Mouse (Mus musculus) adrenal gland (tissue): ENCODE results near the gene Gm20509.
"Not testable (repeated sequence)": the region's sequence is repeated elsewhere in the genome, so short reads cannot be mapped to it uniquely, and the experiment has no call there.

Source experiments
- intact Hi-C: fragments of 180-260 bp; cut with DNase I; formaldehyde crosslinking; loops from one replicate; pipeline ENCODE4 v1.15.1; 2025

The Gm20509 gene

GRCm38 (mm10) chr9:73097898-73098297, 4.4 kb upstream of the Gm20509 start:
- intact Hi-C loops: no loop called here

- intact Hi-C loops: no loop called here
These were observed 734 bp upstream of the Gm20509 start, which contains the start of gene Khdc3 for GRCm38 (mm10) chr9:73101536-73101935. TSS of gene Khdc3 (plus strand) at chr9:73101836.

DNA sequence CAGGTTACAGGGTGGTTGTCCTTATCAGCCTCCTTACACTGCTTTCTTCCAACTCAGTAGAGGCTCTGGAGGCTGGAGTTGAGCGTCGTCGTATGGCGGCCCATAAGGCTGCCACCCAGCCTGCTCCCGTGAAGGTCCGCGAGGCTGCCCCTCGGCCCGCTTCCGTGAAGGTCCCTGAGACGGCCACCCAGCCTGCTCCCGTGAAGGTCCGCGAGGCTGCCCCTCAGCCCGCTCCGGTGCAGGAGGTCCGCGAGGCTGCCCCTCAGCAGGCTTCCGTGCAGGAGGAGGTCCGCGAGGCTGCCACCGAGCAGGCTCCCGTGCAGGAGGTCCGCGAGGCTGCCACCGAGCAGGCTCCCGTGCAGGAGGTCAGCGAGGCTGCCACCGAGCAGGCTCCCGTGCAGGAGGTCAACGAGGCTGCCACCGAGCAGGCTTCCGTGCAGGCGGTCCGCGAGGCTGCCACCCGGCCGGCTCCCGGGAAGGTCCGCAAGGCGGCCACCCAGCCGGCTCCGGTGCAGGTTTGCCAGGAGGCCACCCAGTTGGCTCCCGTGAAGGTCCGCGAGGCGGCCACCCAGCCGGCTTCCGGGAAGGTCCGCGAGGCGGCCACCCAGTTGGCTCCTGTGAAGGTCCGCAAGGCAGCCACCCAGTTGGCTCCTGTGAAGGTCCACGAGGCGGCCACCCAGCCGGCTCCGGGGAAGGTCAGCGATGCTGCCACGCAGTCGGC, 1.0 kb downstream of the Gm20509 start:
- intact Hi-C loops: no loop called here

DNA sequence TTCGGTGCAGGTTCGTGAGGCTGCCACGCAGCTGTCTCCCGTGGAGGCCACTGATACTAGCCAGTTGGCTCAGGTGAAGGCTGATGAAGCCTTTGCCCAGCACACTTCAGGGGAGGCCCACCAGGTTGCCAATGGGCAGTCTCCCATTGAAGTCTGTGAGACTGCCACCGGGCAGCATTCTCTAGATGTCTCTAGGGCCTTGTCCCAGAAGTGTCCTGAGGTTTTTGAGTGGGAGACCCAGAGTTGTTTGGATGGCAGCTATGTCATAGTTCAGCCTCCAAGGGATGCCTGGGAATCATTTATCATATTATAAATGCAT, 1.6 kb downstream of the Gm20509 start:
- intact Hi-C loops: no loop called here

DNA sequence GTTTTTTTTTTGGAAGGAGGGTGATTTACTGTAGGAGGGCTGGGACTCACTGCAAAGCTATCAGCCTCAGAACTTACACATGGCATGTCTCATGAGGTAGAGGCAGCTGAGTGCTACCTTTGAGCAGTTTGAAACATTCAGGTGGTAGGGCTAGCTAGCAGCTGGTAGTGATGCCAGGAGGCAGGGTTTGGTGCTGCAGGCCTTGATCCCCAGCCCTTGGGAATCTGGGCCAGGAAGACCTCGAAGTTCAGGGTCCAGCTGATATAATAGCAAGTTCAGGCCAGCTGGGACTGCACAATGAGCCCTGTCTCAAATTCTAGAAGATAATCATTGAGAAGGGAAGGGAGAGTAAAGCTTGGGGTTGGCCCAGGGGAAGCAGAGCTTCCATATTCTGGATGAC, 2.9 kb downstream of the Gm20509 start:
- intact Hi-C loops: no loop called here

GRCm38 (mm10) chr9:73105771-73106170, 3.5 kb downstream of the Gm20509 start:
- intact Hi-C loops: no loop called here

- intact Hi-C loops: no loop called here
These were observed 10.9 kb downstream of the Gm20509 start, which contains the start of gene Rsl24d1 for GRCm38 (mm10) chr9:73112919-73113906. TSS of gene Rsl24d1 (plus strand) at chr9:73113426.

DNA sequence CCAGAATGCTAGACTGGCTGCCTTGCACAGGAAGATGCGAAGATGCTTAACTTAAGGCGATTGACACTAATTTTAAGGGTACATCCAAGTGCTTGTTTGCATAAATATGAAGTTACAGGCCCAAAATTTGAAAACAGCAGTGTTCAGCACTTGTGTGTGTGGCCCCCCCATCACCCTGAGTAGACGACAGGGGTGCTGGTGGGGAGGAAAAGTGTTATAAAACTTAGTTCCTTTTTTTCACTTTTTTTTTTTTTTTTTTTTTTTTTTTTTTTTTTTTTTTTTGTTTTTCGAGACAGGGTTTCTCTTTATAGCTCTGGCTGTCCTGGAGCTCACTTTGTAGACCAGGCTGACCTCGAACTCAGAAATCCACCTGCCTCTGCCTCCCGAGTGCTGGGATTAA, 14.4 kb downstream of the Gm20509 start:
- intact Hi-C loops: not testable (repeated sequence)

DNA sequence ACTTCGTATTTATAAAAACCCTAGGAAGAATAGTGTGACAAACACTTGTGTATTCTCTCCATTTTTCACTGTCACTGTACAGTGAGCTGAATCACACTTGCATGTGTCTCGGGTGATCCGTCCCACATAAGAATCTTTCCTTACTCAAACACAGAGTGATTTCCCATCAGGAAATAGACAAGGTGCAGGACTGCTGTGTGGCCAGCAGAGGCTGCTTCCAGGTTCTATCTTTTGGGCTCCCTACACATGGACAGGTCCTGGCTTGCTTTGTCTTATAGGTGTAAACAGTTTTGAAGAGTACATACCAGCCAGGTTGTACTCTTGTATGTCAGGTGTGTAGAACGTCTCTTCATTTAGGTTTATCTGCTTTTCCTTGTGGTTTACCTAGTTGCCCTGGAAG, 15.7 kb downstream of the Gm20509 start:
- intact Hi-C loops: no loop called here

- intact Hi-C loops: no loop called here
These were observed 19.5 kb downstream of the Gm20509 start for GRCm38 (mm10) chr9:73121735-73122134.

DNA sequence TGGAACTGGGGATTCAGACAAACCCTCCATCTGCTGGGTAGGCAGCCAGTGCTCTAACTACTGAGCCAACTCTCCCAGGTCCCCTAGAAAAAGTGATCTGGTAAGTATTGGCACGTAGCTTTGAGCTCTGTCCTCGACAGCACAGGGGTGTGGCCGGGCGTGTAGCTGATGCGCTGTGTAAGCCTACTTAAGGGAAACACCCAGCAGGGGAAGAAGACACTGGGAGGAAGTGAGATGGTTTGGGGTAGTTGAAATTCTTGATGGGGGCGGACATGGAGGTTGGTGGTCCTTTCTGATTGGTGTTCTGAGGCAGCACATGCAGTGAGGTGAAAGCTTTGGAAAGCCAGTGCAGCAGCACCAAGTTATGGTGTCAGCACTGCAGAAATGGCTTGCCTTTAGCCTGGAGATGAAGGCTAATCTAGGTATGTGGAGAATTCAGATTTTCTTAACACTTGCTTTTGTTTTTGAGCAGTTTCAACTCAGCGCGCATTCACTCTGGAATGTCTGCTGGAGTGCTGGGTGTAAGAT, 22.8 kb downstream of the Gm20509 start:
- intact Hi-C loops: no loop called here

DNA sequence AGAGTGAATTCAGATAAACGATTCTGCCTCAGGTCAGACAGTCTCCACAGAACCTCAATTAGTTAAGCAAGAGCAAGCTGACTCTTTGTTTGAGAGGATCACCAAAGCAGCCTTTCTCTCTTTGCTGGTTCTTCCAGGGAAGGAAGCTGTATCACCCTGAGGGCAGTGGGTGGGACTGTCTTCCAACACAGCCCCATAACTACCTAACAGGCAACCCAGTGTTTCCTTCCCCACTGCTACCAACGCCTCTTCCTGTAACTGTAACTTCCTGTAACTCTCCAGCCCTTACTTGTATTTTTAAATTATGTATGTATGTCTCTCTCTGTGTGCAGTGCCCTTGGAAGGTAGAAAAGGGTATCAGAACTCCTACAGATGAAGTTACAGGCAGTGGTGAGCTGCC, 25.2 kb downstream of the Gm20509 start:
- intact Hi-C loops: no loop called here

- intact Hi-C loops: no loop called here
These were observed 27.6 kb downstream of the Gm20509 start for GRCm38 (mm10) chr9:73129875-73130274.

DNA sequence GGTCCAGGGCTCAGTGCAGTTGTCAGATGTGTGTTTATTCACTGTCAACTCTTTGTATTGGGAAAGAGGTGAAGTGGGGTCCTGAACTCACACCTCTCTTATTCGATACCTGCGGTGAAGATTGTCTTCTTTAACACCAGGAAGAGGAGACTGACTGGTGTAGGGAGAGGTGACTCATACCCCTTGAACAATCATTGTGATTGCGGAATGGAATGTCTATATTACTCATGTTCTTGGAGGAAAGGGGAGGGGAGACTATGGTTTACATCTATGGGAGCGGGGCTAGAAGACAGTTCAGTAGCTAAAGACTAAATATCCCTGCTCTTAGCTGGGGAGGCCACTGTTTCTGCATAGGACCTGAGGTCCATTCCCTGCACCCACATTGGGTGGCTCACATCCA, 28.3 kb downstream of the Gm20509 start:
- intact Hi-C loops: no loop called here

- intact Hi-C loops: no loop called here
These were observed 35.1 kb downstream of the Gm20509 start for GRCm38 (mm10) chr9:73137341-73137886.

- intact Hi-C loops: no loop called here
These were observed 52.1 kb downstream of the Gm20509 start for GRCm38 (mm10) chr9:73154347-73154746.

- intact Hi-C loops: loop anchor here (2.0 kb wide), 1 partner anchor 825 kb away; no protein-coding TSS in a partner anchor
These were observed 55.7 kb downstream of the Gm20509 start for GRCm38 (mm10) chr9:73157968-73158367.

DNA sequence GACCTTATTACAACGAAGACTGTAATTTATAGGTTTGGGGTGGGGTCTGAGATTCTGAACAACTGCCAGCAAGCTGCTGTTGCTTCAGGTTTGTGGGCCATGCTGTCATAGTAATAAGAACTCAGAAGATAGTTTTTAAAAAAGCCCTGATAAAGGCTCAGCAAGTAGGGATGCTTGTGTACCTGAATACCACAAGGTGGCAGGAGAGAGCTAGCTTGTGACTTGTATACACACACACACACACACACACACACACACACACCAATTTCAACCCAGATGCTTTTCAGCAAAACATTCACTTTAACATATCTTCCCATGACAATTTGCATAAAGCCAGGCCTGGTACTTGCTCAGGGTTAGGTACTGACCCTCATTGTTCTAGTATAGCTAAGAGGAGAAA, 57.0 kb downstream of the Gm20509 start:
- intact Hi-C loops: no loop called here

DNA sequence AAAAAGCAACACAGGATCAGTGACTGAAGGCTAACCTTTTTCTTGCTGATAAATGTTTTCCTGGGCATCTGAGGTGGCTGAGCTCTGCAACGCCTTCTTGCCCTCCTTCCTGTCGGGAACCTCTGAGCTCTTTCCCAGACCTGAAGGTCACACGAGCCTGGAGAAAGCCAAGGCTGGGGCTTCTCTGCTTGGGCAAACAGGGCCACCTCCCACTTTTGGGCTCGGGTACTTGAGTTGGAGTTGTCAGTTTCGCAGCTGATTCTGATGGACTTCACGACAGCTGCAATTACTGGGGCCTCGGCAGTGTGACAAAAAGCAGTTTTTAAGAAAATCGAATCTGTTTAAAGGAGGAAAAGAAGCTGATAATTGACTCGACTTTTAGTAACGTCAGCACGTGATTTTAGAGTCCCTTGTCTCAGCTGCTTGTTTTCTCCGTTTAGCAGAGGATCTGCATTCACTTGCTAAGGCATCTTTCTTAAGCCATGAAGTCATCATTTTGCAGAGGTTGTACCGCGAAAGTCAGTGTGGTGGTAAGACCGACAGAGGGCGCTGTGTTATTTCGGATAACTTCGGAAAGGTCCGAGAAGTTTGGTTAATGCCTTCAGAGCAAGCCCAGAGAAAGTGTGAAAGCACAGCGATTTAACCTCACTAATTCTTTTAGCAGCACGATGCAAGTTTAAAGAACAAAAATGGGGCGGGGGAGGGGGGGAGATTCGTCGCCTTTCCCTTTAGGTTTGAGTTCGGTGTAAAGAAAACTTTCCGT, 60.5 kb downstream of the Gm20509 start:
- intact Hi-C loops: loop anchor here (5.0 to 10.0 kb wide), 3 partner anchors 210 to 392 kb away; no protein-coding TSS in a partner anchor

DNA sequence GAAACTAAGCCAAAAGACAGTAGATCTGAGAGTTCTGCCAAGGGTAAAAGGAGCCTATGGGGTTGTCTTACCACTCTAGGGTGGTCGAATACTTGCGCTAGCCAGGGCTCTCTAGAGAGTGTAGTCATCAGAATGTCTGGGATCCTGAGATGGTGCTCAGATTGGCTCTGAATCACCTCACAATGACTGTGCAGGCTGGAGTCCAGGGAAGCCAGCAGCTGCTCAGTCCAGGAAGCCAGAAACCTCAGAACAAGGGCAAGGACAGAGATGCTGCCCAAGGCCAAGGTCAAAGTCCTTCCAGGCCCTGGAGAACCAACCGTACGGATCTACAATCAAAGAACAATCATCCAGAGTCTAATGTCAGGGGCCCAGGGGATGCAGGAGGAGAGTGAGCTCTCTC, 63.4 kb downstream of the Gm20509 start:
- intact Hi-C loops: loop anchor here (10.0 kb wide), 1 partner anchor 389 kb away; no protein-coding TSS in a partner anchor
